Mouse (Mus musculus) kidney, embryonic 16.5 days (tissue): Measurements from ENCODE around the gene Nat10. TPM values are rescaled to one million over a fixed set of nuclear protein-coding genes. Genes with fewer than 3 reads are reported as not detected.

ENCODE experiments used
- ATAC-seq: fragments of 200-750 bp; cut with Nextera tagmentation; 2 replicates; pipeline ENCODE4 v1.8.0; 2017; ENCODE audit warnings: moderate TSS enrichment; ENCODE audit not compliant: low FRiP score, low TSS enrichment
- H3K27ac ChIP-seq: fragments of 300-500 bp; sonication (generic); 2 replicates; pipeline ENCODE4 v1.5.1; 2014; ENCODE audit warnings: low read length
- H3K27me3 ChIP-seq: fragments of 300-500 bp; sonication (generic); 2 replicates; pipeline ENCODE4 v1.6.1; 2014; ENCODE audit warnings: low read length, control low read depth, mixed read lengths; ENCODE audit not compliant: insufficient read depth
- H3K36me3 ChIP-seq: fragments of 300-500 bp; sonication (generic); 2 replicates; pipeline ENCODE4 v1.6.1; 2014; ENCODE audit warnings: low read length, control low read depth, mixed read lengths; ENCODE audit not compliant: insufficient read depth
- H3K4me1 ChIP-seq: fragments of 300-500 bp; sonication (generic); 2 replicates; pipeline ENCODE4 v1.6.1; 2014; ENCODE audit warnings: low read length, control low read depth, mixed read lengths; ENCODE audit not compliant: insufficient read depth
- H3K4me2 ChIP-seq: fragments of 300-500 bp; sonication (generic); replicated peaks from 2 replicates; pipeline ENCODE4 v1.6.1; 2014; ENCODE audit warnings: low read depth, low read length
- H3K4me3 ChIP-seq: fragments of 300-500 bp; sonication (generic); 2 replicates; pipeline ENCODE4 v1.5.1; 2014; ENCODE audit warnings: mild to moderate bottlenecking, low read length
- H3K9ac ChIP-seq: fragments of 300-500 bp; sonication (generic); replicated peaks from 2 replicates; pipeline ENCODE4 v1.6.1; 2014; ENCODE audit warnings: low read length
- H3K9me3 ChIP-seq: fragments of 300-500 bp; sonication (generic); 2 replicates; pipeline ENCODE4 v1.6.1; 2016; ENCODE audit warnings: low read length, control low read depth
- WGBS: fragments of 180-500 bp; shearing (Covaris S2); extraction: QIAGEN DNeasy Blood & Tissue Kit; methylation state at CpG from one replicate; pipeline ENCODE4 v1.1.7; 2014; 5-methylcytosine and 5-hydroxymethylcytosine counted together
- polyA plus RNA-seq: library from polyadenylated mRNA; unstranded; fragments of >200 nt; fragmentation: Nextera tagmentation; extraction: Ambion mirVana; gene quantifications from 2 replicates; pipeline ENCODE4 v1.2.1, GENCODE M21; 2015

Nat10 gene
- polyA plus RNA-seq, 1 experiment from 2014 or later = 32.2 TPM

- no peak for ATAC-seq
- Histone ChIP-seq H3K9me3 (no peaks in the 10 kb centered on the region), H3K4me2 (no peak overlapping the region), H3K27me3 (no peaks in the 10 kb centered on the region), H3K4me1 (peaks cover 4% of the 10 kb centered on the region; the same call in 1 of the 2 replicates), H3K27ac (no peak overlapping the region), H3K36me3 (no peaks in the 10 kb centered on the region), H3K4me3 (no peak overlapping the region), H3K9ac (no peak overlapping the region)
- WGBS = 93% methylated on average over 4 of the region's 4 CpGs
These were observed 75.5 kb downstream of the Nat10 start for GRCm38 (mm10) chr2:103685581-103685980.

GRCm38 (mm10) chr2:103684926-103685577, 76.0 kb downstream of the Nat10 start:
- ATAC-seq = peak; percentile 58; the same call in 1 of the 2 replicates
- WGBS = 71% methylated on average over 7 of the region's 7 CpGs
- H3K27me3 ChIP-seq = no peaks in the 10 kb centered on the region
- H3K4me2 ChIP-seq = no peak overlapping the region
- H3K27ac ChIP-seq = no peak overlapping the region
- no peak overlapping the region for H3K4me3 ChIP-seq
- no peak overlapping the region for H3K9ac ChIP-seq
- peaks cover 4% of the 10 kb centered on the region; the same call in 1 of the 2 replicates for H3K4me1 ChIP-seq
- H3K36me3 ChIP-seq = no peaks in the 10 kb centered on the region
- H3K9me3 ChIP-seq = no peaks in the 10 kb centered on the region

GRCm38 (mm10) chr2:103684431-103684830, 76.6 kb downstream of the Nat10 start:
- no peak for ATAC-seq
- Histone ChIP-seq H3K4me1 (peaks cover 4% of the 10 kb centered on the region; the same call in 1 of the 2 replicates), H3K36me3 (no peaks in the 10 kb centered on the region), H3K9ac (no peak overlapping the region), H3K9me3 (no peaks in the 10 kb centered on the region), H3K27ac (no peak overlapping the region), H3K4me2 (no peak overlapping the region), H3K27me3 (no peaks in the 10 kb centered on the region), H3K4me3 (no peak overlapping the region)
- WGBS = 92% methylated on average over 2 of the region's 2 CpGs

- ATAC-seq = no peak
These were observed 78.1 kb downstream of the Nat10 start for GRCm38 (mm10) chr2:103682927-103683442.

GRCm38 (mm10) chr2:103682261-103682722, 78.8 kb downstream of the Nat10 start:
- 77% methylated on average over 9 of the region's 9 CpGs for WGBS
- Histone ChIP-seq H3K4me2 (no peak overlapping the region), H3K9ac (no peak overlapping the region), H3K27ac (no peak overlapping the region), H3K9me3 (no peaks in the 10 kb centered on the region), H3K4me1 (peaks cover 18% of the 10 kb centered on the region), H3K36me3 (no peaks in the 10 kb centered on the region), H3K27me3 (no peaks in the 10 kb centered on the region), H3K4me3 (no peak overlapping the region)
- ATAC-seq = no peak

More at GRCm38 (mm10) chr2:103682927-103683442, 78.1 kb downstream of the Nat10 start:
- no peak overlapping the region for H3K27ac ChIP-seq
- no peak overlapping the region for H3K4me2 ChIP-seq
- H3K27me3 ChIP-seq = no peaks in the 10 kb centered on the region
- no peak overlapping the region for H3K9ac ChIP-seq
- H3K4me1 ChIP-seq = peaks cover 12% of the 10 kb centered on the region
- H3K36me3 ChIP-seq = no peaks in the 10 kb centered on the region
- WGBS = 84% methylated on average over 9 of the region's 9 CpGs
- H3K4me3 ChIP-seq = no peak overlapping the region
- no peaks in the 10 kb centered on the region for H3K9me3 ChIP-seq

- 74% methylated on average over 5 of the region's 5 CpGs for WGBS
These were observed 79.9 kb downstream of the Nat10 start for GRCm38 (mm10) chr2:103681149-103681548.

GRCm38 (mm10) chr2:103680364-103681110, 80.5 kb downstream of the Nat10 start:
- no peaks in the 10 kb centered on the region for H3K36me3 ChIP-seq
- WGBS = 70% methylated on average over 9 of the region's 9 CpGs
- ATAC-seq = no peak
- no peak overlapping the region for H3K9ac ChIP-seq
- H3K4me2 ChIP-seq = no peak overlapping the region
- H3K9me3 ChIP-seq = no peaks in the 10 kb centered on the region
- H3K4me3 ChIP-seq = no peak overlapping the region
- peaks cover 18% of the 10 kb centered on the region for H3K4me1 ChIP-seq
- no peaks in the 10 kb centered on the region for H3K27me3 ChIP-seq
- no peak overlapping the region for H3K27ac ChIP-seq

More at GRCm38 (mm10) chr2:103681149-103681548, 79.9 kb downstream of the Nat10 start:
- Histone ChIP-seq H3K9ac (no peak overlapping the region), H3K27me3 (no peaks in the 10 kb centered on the region), H3K9me3 (no peaks in the 10 kb centered on the region), H3K4me3 (no peak overlapping the region), H3K4me2 (no peak overlapping the region), H3K4me1 (peaks cover 18% of the 10 kb centered on the region), H3K36me3 (no peaks in the 10 kb centered on the region), H3K27ac (no peak overlapping the region)
- no peak for ATAC-seq

GRCm38 (mm10) chr2:103678433-103678832, 82.6 kb downstream of the Nat10 start:
- ATAC-seq = peak; percentile 71
- Histone ChIP-seq H3K27ac (no peak overlapping the region), H3K4me3 (no peak overlapping the region), H3K9me3 (no peaks in the 10 kb centered on the region), H3K9ac (0 out of 2 replicates have a peak overlapping the region, but pooled peaks have one; percentile 8), H3K27me3 (no peaks in the 10 kb centered on the region), H3K36me3 (no peaks in the 10 kb centered on the region), H3K4me2 (no peak overlapping the region), H3K4me1 (peaks cover 18% of the 10 kb centered on the region)
- WGBS = 62% methylated on average over 6 of the region's 6 CpGs

- no peak overlapping the region for H3K27ac ChIP-seq
- peaks cover 17% of the 10 kb centered on the region for H3K4me1 ChIP-seq
- H3K9me3 ChIP-seq = no peaks in the 10 kb centered on the region
- no peak overlapping the region for H3K4me3 ChIP-seq
- no peak for ATAC-seq
- H3K4me2 ChIP-seq = no peak overlapping the region
- H3K27me3 ChIP-seq = no peaks in the 10 kb centered on the region
- no peaks in the 10 kb centered on the region for H3K36me3 ChIP-seq
- H3K9ac ChIP-seq = no peak overlapping the region
- 59% methylated on average over 7 of the region's 7 CpGs for WGBS
These were observed 83.3 kb downstream of the Nat10 start for GRCm38 (mm10) chr2:103677614-103678369.
